Mouse (Mus musculus) embryonic facial prominence, embryonic 11.5 days (tissue): ENCODE data around the gene Kcnq1. TPM values are rescaled to one million over a fixed set of nuclear protein-coding genes. Genes with fewer than 3 reads are reported as not detected.

ENCODE experiments used
- ATAC-seq: fragments of 200-750 bp; cut with Nextera tagmentation; replicated peaks from 2 replicates; pipeline ENCODE4 v1.8.0; 2017; ENCODE audit warnings: low read depth; ENCODE audit not compliant: insufficient number of reproducible peaks, low FRiP score, low TSS enrichment
- DNase-seq: peaks from one replicate; pipeline ENCODE4 v3.0.0-alpha.2; 2015; ENCODE audit warnings: low spot score
- H3K27ac ChIP-seq: fragments of 300-500 bp; sonication (generic); replicated peaks from 2 replicates; pipeline ENCODE4 v1.5.1; 2014; ENCODE audit warnings: mild to moderate bottlenecking, low read depth, low read length, control low read depth
- H3K27me3 ChIP-seq: fragments of 300-500 bp; sonication (generic); 2 replicates; pipeline ENCODE4 v1.6.1; 2014; ENCODE audit warnings: mild to moderate bottlenecking, low read length, moderate library complexity, mixed read lengths; ENCODE audit not compliant: control insufficient read depth, insufficient read depth
- H3K36me3 ChIP-seq: fragments of 300-500 bp; sonication (generic); replicated peaks from 2 replicates; pipeline ENCODE4 v1.6.1; 2014; ENCODE audit warnings: low read depth, mild to moderate bottlenecking, low read length, moderate library complexity, mixed read lengths; ENCODE audit not compliant: control insufficient read depth, insufficient read depth
- H3K4me1 ChIP-seq: fragments of 300-500 bp; sonication (generic); 2 replicates; pipeline ENCODE4 v1.6.1; 2014; ENCODE audit warnings: low read length, mixed read lengths; ENCODE audit not compliant: control insufficient read depth, insufficient read depth
- H3K4me2 ChIP-seq: fragments of 300-500 bp; sonication (generic); 2 replicates; pipeline ENCODE4 v1.6.1; 2014; ENCODE audit warnings: low read depth, mild to moderate bottlenecking, control low read depth, low read length, moderate library complexity
- H3K4me3 ChIP-seq: fragments of 300-500 bp; sonication (generic); 2 replicates; pipeline ENCODE4 v1.5.1; 2014; ENCODE audit warnings: low read depth, low read length, control low read depth
- H3K9ac ChIP-seq: fragments of 300-500 bp; sonication (generic); replicated peaks from 2 replicates; pipeline ENCODE4 v1.6.1; 2014; ENCODE audit warnings: mild to moderate bottlenecking, control low read depth, low read length
- H3K9me3 ChIP-seq: fragments of 300-500 bp; sonication (generic); replicated peaks from 2 replicates; pipeline ENCODE4 v1.6.1; 2016; ENCODE audit warnings: mild to moderate bottlenecking, low read length, inconsistent platforms, mixed read lengths; ENCODE audit not compliant: control insufficient read depth
- WGBS: fragments of 180-500 bp; shearing (Covaris S2); extraction: QIAGEN DNeasy Blood & Tissue Kit; methylation state at CpG from one replicate; pipeline ENCODE4 v1.1.7; 2014; 5-methylcytosine and 5-hydroxymethylcytosine counted together
- polyA plus RNA-seq: library from polyadenylated mRNA; unstranded; fragments of >200 nt; fragmentation: Nextera tagmentation; extraction: Ambion mirVana; gene quantifications from 2 replicates; pipeline ENCODE4 v1.2.1, GENCODE M21; 2014

Gene Kcnq1
- 0.81 and 1.5 TPM in 2 replicates for polyA plus RNA-seq

DNA sequence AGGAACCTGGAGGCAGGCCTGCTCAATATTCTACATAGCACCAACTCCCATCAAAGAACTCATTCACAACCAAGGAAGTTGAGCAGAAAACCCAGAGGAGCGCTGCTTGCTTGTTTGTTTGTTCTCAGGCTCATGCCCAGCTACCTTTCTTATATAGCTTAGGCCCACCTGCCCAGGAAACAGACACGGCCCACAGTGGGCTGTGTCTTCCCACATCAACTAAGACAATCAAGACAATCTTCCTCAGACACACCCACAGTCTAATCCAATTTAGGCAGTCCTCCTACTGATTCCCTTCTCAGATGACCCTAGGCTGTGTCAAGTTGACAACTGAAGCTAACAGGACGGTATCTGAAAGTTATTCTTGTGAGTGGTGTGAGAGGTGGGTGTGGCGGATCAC, at the start of gene Kcnq1:
Gene Kcnq1, plus strand, starts transcription at position 301 of the 400 bp plus-strand sequence.
- Histone ChIP-seq H3K36me3 (no peaks in the 10 kb centered on the region), H3K4me2 (peak within 1 kb of the TSS; percentile 62), H3K9ac (peak within 1 kb of the TSS; percentile 6; the same call in 1 of the 2 replicates), H3K4me3 (peak within 1 kb of the TSS; percentile 27), H3K27me3 (peaks cover 41% of the 10 kb centered on the region), H3K4me1 (peaks cover 6% of the 10 kb centered on the region), H3K27ac (no peak within 1 kb of the TSS), H3K9me3 (no peaks in the 10 kb centered on the region)
- DNase-seq (no peak), ATAC-seq (no peak)
- WGBS = 64% methylated on average over 4 of the region's 4 CpGs

- 94% methylated on average over 5 of the region's 5 CpGs for WGBS
- Histone ChIP-seq H3K4me2 (no peak overlapping the region), H3K9me3 (no peaks in the 10 kb centered on the region), H3K27ac (no peak overlapping the region), H3K27me3 (no peaks in the 10 kb centered on the region), H3K4me1 (peaks cover 3% of the 10 kb centered on the region), H3K36me3 (no peaks in the 10 kb centered on the region), H3K9ac (no peak overlapping the region), H3K4me3 (no peak overlapping the region)
- DNase-seq (no peak), ATAC-seq (no peak)
Measured at GRCm38 (mm10) chr7:143057023-143057422, 49.1 kb upstream of the Kcnq1 start.

GRCm38 (mm10) chr7:143057667-143058220, 48.4 kb upstream of the Kcnq1 start:
- no peak overlapping the region for H3K4me3 ChIP-seq
- H3K27me3 ChIP-seq = no peaks in the 10 kb centered on the region
- no peak overlapping the region for H3K4me2 ChIP-seq
- no peak overlapping the region for H3K9ac ChIP-seq
- WGBS = 76% methylated on average over 9 of the region's 9 CpGs
- ATAC-seq (no peak), DNase-seq (no peak)
- H3K9me3 ChIP-seq = no peaks in the 10 kb centered on the region
- no peak overlapping the region for H3K27ac ChIP-seq
- peaks cover 3% of the 10 kb centered on the region for H3K4me1 ChIP-seq
- no peaks in the 10 kb centered on the region for H3K36me3 ChIP-seq

DNA sequence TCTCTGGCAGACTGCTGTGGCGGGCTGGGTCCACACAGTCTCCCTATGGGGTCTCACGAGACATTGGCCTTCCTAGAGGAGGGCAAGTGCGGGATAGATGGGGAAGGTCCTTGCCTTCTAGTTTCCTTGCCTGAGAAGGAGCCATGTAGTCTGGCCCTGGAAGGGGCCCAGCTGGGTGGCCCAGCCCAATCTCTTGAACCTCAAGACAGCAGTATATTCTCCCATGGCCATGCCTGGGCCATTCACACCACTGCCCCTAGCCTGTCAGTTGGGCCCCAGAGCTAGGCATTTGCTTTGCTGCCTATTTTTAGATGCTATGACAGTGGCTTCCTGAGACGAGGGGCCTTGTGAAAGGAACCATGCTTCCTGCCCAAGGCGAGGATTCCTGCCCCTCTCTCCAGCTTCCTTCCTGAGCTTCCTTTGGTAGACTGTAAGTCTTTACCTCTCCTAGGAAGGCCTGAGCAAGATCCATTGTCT, 47.9 kb upstream of the Kcnq1 start:
- Histone ChIP-seq H3K27ac (no peak overlapping the region), H3K27me3 (no peaks in the 10 kb centered on the region), H3K4me1 (peaks cover 3% of the 10 kb centered on the region), H3K9ac (no peak overlapping the region), H3K9me3 (no peaks in the 10 kb centered on the region), H3K36me3 (peaks cover 2% of the 10 kb centered on the region; the same call in 1 of the 2 replicates), H3K4me3 (no peak overlapping the region), H3K4me2 (no peak overlapping the region)
- no peak for DNase-seq
- WGBS = 65% methylated on average over 5 of the region's 5 CpGs
- ATAC-seq = no peak

DNA sequence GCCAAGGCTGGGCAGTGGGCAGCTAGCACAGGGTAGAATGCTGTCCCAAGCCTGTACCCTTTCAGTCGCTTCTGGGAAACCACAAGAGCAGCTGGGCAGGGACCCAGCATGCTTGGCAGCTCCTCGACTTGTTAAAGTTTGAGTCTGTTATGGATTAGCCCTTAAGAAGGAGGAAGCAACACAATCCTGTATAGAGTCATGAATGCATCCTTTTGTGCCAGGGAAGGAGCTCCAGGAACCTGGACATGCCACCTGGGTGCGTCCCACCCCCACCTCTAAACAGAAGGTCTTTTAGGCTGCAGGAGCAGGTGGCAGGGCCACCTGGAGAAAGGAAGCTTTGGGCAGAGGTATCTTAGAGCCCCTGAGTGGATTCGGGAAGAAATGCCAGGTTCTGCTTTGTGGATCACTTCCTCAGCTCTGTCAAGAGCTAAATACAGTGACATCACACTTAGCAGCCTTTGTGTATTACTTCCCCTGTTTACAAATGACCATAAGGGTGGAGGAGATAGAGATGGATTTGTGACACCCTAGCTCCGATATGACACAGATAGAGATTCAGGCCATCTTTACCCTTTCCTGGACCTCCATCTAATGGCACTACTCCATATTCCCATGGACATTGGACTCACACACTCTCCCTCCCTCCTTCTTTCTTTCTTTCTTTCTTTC, 46.8 kb upstream of the Kcnq1 start:
- H3K36me3 ChIP-seq = peaks cover 2% of the 10 kb centered on the region; the same call in 1 of the 2 replicates
- H3K9ac ChIP-seq = no peak overlapping the region
- DNase-seq = no peak
- H3K4me2 ChIP-seq = no peak overlapping the region
- H3K27me3 ChIP-seq = no peaks in the 10 kb centered on the region
- no peak for ATAC-seq
- H3K27ac ChIP-seq = no peak overlapping the region
- no peaks in the 10 kb centered on the region for H3K9me3 ChIP-seq
- H3K4me1 ChIP-seq = no peaks in the 10 kb centered on the region; the same call in none of the 2 replicates
- WGBS = 83% methylated on average over 5 of the region's 5 CpGs
- H3K4me3 ChIP-seq = no peak overlapping the region

GRCm38 (mm10) chr7:143062704-143063103, 43.5 kb upstream of the Kcnq1 start:
- Histone ChIP-seq H3K9ac (no peak overlapping the region), H3K4me2 (no peak overlapping the region), H3K4me3 (no peak overlapping the region), H3K9me3 (no peaks in the 10 kb centered on the region), H3K36me3 (peaks cover 7% of the 10 kb centered on the region), H3K4me1 (no peaks in the 10 kb centered on the region; the same call in 1 of the 2 replicates), H3K27ac (no peak overlapping the region), H3K27me3 (no peaks in the 10 kb centered on the region)
- 93% methylated on average over 2 of the region's 2 CpGs for WGBS
- no peak for ATAC-seq
- DNase-seq = no peak

DNA sequence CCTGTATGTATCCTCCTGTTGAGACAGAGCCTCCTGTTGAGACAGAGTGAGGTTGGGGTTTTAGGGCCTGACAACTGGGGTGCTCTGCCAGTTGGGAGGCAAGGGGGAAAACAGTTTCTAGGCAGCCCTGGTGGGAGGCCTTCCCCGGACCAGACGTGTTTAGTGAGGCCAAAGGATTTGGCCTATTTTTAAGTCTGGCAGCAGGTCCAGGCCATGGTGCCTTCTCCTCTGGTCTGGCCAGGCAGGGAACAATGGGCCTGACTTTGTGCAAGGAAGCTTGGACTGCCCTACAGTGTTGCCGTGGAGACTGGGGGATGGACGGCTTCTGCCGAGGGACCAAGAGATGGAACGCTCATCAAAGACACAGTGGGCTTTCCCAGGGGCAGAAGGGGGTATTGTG, 41.9 kb upstream of the Kcnq1 start:
- 81% methylated on average over 6 of the region's 6 CpGs for WGBS
- ATAC-seq = no peak
- H3K4me2 ChIP-seq = no peak overlapping the region
- no peak overlapping the region for H3K4me3 ChIP-seq
- H3K9me3 ChIP-seq = no peaks in the 10 kb centered on the region
- no peak overlapping the region for H3K27ac ChIP-seq
- no peak for DNase-seq
- H3K36me3 ChIP-seq = peaks cover 7% of the 10 kb centered on the region
- H3K4me1 ChIP-seq = 0 out of 2 replicates have a peak, but pooled peaks cover 2% of the 10 kb centered on the region
- H3K9ac ChIP-seq = no peak overlapping the region
- H3K27me3 ChIP-seq = no peaks in the 10 kb centered on the region

- Histone ChIP-seq H3K4me3 (no peak overlapping the region), H3K4me2 (no peak overlapping the region), H3K9ac (no peak overlapping the region), H3K27me3 (no peaks in the 10 kb centered on the region), H3K27ac (no peak overlapping the region), H3K9me3 (no peaks in the 10 kb centered on the region), H3K4me1 (peaks cover 6% of the 10 kb centered on the region), H3K36me3 (peaks cover 7% of the 10 kb centered on the region)
- DNase-seq (no peak), ATAC-seq (no peak)
- WGBS = 98% methylated on average over 2 of the region's 2 CpGs
Measured at GRCm38 (mm10) chr7:143065692-143066091, 40.5 kb upstream of the Kcnq1 start.
